Mouse (Mus musculus): ENCODE results near the gene Mapk9. TPM values are rescaled to one million over a fixed set of nuclear protein-coding genes. Genes with fewer than 3 reads are reported as not detected.

The Mapk9 gene
- total RNA-seq, 2 experiments from 2014 or later, result 205 to 219 TPM

GRCm38 (mm10) chr11:49835257-49835956 lies 11.1 kb upstream of the Mapk9 start:
- intact Hi-C loops (cut with DNase I), result no loop called here
- no peak for DNase-seq (ENCODE audit: low spot score in 2 of 2)

GRCm38 (mm10) chr11:49837717-49838407 lies 8.7 kb upstream of the Mapk9 start:
- no peak for DNase-seq (ENCODE audit: low spot score in 2 of 2)
- intact Hi-C loops (cut with DNase I), result no loop called here

GRCm38 (mm10) chr11:49840666-49841065 lies 5.9 kb upstream of the Mapk9 start:
- no peak for DNase-seq (ENCODE audit: low spot score in 2 of 2)
- intact Hi-C loops (cut with DNase I), result no loop called here

- no peak for DNase-seq (ENCODE audit: low spot score in 2 of 2)
- intact Hi-C loops (cut with DNase I), result no loop called here
Observed at GRCm38 (mm10) chr11:49841886-49842285, 4.7 kb upstream of the Mapk9 start.

- intact Hi-C loops (cut with DNase I), result no loop called here
- no peak for DNase-seq (ENCODE audit: low spot score in 2 of 2)
Observed at GRCm38 (mm10) chr11:49842718-49843117, 3.8 kb upstream of the Mapk9 start.

- DNase-seq (ENCODE audit: low spot score in 2 of 2), result no peak
- intact Hi-C loops (cut with DNase I), result no loop called here
Observed at GRCm38 (mm10) chr11:49844311-49844710, 2.2 kb upstream of the Mapk9 start.

GRCm38 (mm10) chr11:49844969-49845368 lies 1.6 kb upstream of the Mapk9 start:
- peak; percentile 53 to 59 for DNase-seq (ENCODE audit: low spot score in 2 of 2)
- intact Hi-C loops (cut with DNase I), result loop anchor here (5.0 kb wide), 1 partner anchor 118 kb away; no protein-coding TSS in a partner anchor

- DNase-seq (ENCODE audit: low spot score in 2 of 2), result no peak
- intact Hi-C loops (cut with DNase I), result loop anchor here (5.0 kb wide), 1 partner anchor 119 kb away; no protein-coding TSS in a partner anchor
Observed at GRCm38 (mm10) chr11:49845958-49846357, 593 bp upstream of the Mapk9 start.

GRCm38 (mm10) chr11:49847071-49847810 lies 690 bp downstream of the Mapk9 start:
- intact Hi-C loops (cut with DNase I), result loop anchor here (5.0 kb wide), 1 partner anchor 120 kb away; no protein-coding TSS in a partner anchor
- peak in 1 of 2 experiments; percentile 19 for DNase-seq (ENCODE audit: low spot score in 2 of 2)

GRCm38 (mm10) chr11:49847811-49848078 lies 1.2 kb downstream of the Mapk9 start:
- no peak for DNase-seq (ENCODE audit: low spot score in 2 of 2)
- intact Hi-C loops (cut with DNase I), result loop anchor here (5.0 kb wide), 1 partner anchor 120 kb away; no protein-coding TSS in a partner anchor

- DNase-seq (ENCODE audit: low spot score in 2 of 2), result no peak
- intact Hi-C loops (cut with DNase I), result loop anchor here (5.0 kb wide), 1 partner anchor 121 kb away; no protein-coding TSS in a partner anchor
Observed at GRCm38 (mm10) chr11:49848080-49848815, 1.7 kb downstream of the Mapk9 start.

- no peak for DNase-seq (ENCODE audit: low spot score in 2 of 2)
- intact Hi-C loops (cut with DNase I), result no loop called here
Observed at GRCm38 (mm10) chr11:49850331-49850730, 3.8 kb downstream of the Mapk9 start.

GRCm38 (mm10) chr11:49855144-49855543 lies 8.6 kb downstream of the Mapk9 start:
- DNase-seq (ENCODE audit: low spot score in 2 of 2), result no peak
- intact Hi-C loops (cut with DNase I), result no loop called here

- intact Hi-C loops (cut with DNase I), result no loop called here
- no peak for DNase-seq (ENCODE audit: low spot score in 2 of 2)
Observed at GRCm38 (mm10) chr11:49861139-49861538, 14.6 kb downstream of the Mapk9 start.

- DNase-seq (ENCODE audit: low spot score in 2 of 2), result no peak
- intact Hi-C loops (cut with DNase I), result no loop called here
Observed at GRCm38 (mm10) chr11:49863926-49864325, 17.4 kb downstream of the Mapk9 start.

GRCm38 (mm10) chr11:49867320-49867719 lies 20.8 kb downstream of the Mapk9 start:
- intact Hi-C loops (cut with DNase I), result loop anchor here (5.0 kb wide), 1 partner anchor 215 kb away; no protein-coding TSS in a partner anchor
- DNase-seq (ENCODE audit: low spot score in 2 of 2), result no peak

GRCm38 (mm10) chr11:49869762-49870161 lies 23.2 kb downstream of the Mapk9 start:
- intact Hi-C loops (cut with DNase I), result loop anchor here (2.0 to 5.0 kb wide), 2 partner anchors 141 to 217 kb away; no protein-coding TSS in a partner anchor
- DNase-seq (ENCODE audit: low spot score in 2 of 2), result peak in 1 of 2 experiments; percentile 66

- intact Hi-C loops (cut with DNase I), result no loop called here
- DNase-seq (ENCODE audit: low spot score in 2 of 2), result peak in 1 of 2 experiments; percentile 61
Observed at GRCm38 (mm10) chr11:49871914-49872313, 25.4 kb downstream of the Mapk9 start.

- DNase-seq (ENCODE audit: low spot score in 2 of 2), result no peak
- intact Hi-C loops (cut with DNase I), result no loop called here
Observed at GRCm38 (mm10) chr11:49872779-49873178, 26.2 kb downstream of the Mapk9 start.
